Mouse (Mus musculus) heart, postnatal 0 days (tissue): ENCODE measurements around the gene Hsdl1.

Experiments used
- CTCF ChIP-seq: IDR thresholded peaks from 2 replicates; pipeline ENCODE4 v1.5.1; 2016; ENCODE audit warnings: antibody characterized with exemption, control low read depth, low read depth
- EP300 ChIP-seq: IDR thresholded peaks from 2 replicates; pipeline ENCODE4 v1.6.1; 2016; ENCODE audit warnings: antibody characterized with exemption, low read depth

- TF ChIP-seq CTCF: no peak
- no peak for TF ChIP-seq EP300
Observed at GRCm38 (mm10) chr8:119528762-119529161, 46.2 kb downstream of the Hsdl1 start.
